ENCODE assay signal across 10 mouse cellular contexts in the genomic region with DNA sequence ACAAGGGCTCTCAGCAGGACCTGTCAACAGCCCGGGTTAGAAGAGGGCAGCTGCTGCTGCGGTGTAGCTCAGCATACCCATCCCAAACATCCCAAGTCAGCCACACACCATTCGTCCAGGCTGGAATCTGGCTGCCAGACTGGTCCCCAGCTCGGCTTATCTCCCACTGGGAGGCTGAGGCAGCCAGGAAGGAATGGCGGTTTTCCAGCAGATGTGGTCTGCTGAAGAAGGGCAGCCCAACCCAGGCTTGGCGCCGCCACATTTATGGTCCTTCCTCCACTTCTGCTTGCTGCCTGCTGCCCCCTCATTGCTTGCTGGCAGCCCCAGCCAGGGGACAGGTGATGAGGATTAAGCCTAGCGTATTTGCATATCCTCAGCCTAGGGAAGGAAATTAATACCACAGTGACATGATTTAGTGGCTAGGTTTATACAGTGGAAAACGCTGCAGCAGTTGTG.
A peak's percentile ranks its signal among the peaks of the same experiment; 100 is the strongest.
DNase-seq lines count a peak whose midpoint lies in the region; ATAC-seq lines count a peak whose summit lies in the region.
"Had no signal": no experiment of that assay in that cellular context is flagged by ENCODE, and none has a peak within 500 bp of the region (broad histone marks: within the 10 kb centered on the region; RNA-seq: fewer than 3 reads in every experiment).

No protein-coding gene starts in this region.

- WGBS in forebrain, embryonic 10.5 days = 33% methylated on average over 9 of the region's 9 CpGs
- 28% methylated on average over 9 of the region's 9 CpGs for WGBS in forebrain, embryonic 13.5 days
- 7% methylated on average over 9 of the region's 9 CpGs for WGBS in limb, embryonic 13.5 days

- H3K36me3 ChIP-seq in forebrain, embryonic 10.5 days (replicated peaks) = no peaks in the 10 kb centered on the region
- no peaks in the 10 kb centered on the region for H3K36me3 ChIP-seq in forebrain, embryonic 13.5 days (ENCODE audit: poor library complexity, severe bottlenecking)
- H3K36me3 ChIP-seq in limb, embryonic 13.5 days = no peaks in the 10 kb centered on the region
- H3K36me3 ChIP-seq: stomach, embryonic 15.5 days had no signal

- H3K4me1 ChIP-seq in forebrain, embryonic 10.5 days = peaks cover 48% of the 10 kb centered on the region
- peaks cover 38% of the 10 kb centered on the region for H3K4me1 ChIP-seq in forebrain, embryonic 13.5 days
- H3K4me1 ChIP-seq in limb, embryonic 13.5 days = peaks cover 84% of the 10 kb centered on the region
- H3K4me1 ChIP-seq: stomach, embryonic 15.5 days had no signal

- no peaks in the 10 kb centered on the region for H3K9me3 ChIP-seq in forebrain, embryonic 10.5 days
- H3K9me3 ChIP-seq in forebrain, embryonic 13.5 days (replicated peaks) = no peaks in the 10 kb centered on the region
- H3K9me3 ChIP-seq in limb, embryonic 13.5 days = no peaks in the 10 kb centered on the region
- H3K9me3 ChIP-seq: stomach, embryonic 15.5 days had no signal

- no peak for DNase-seq in forebrain, embryonic 10.5 days (ENCODE audit: extremely low spot score, low spot score)
- DNase-seq in urinary bladder, postnatal 14 days (ENCODE audit: low spot score) = peak; percentile 24
- DNase-seq in urinary bladder, postnatal 10 days (ENCODE audit: low spot score) = no peak
- DNase-seq in yolk sac, embryonic 10.5 days (ENCODE audit: low spot score) = peak; percentile 26
- DNase-seq in urinary bladder, adult 18-20 months (ENCODE audit: low spot score in 2 of 2) = no peak
- no peak for DNase-seq in urinary bladder, postnatal 36 days (ENCODE audit: low spot score in 2 of 2)
- DNase-seq: lung, adult 18-20 months had no signal

- H3K4me2 ChIP-seq in forebrain, embryonic 13.5 days = no peak overlapping the region
- peak overlapping the region; percentile 35 for H3K4me2 ChIP-seq in limb, embryonic 13.5 days (replicated peaks)
- H3K4me2 ChIP-seq: stomach, embryonic 15.5 days had no signal

- no peak overlapping the region for H3K9ac ChIP-seq in forebrain, embryonic 13.5 days
- H3K9ac ChIP-seq in limb, embryonic 13.5 days = no peak overlapping the region
- H3K9ac ChIP-seq: stomach, embryonic 15.5 days had no signal

- peaks cover 73% of the 10 kb centered on the region for H3K27me3 ChIP-seq in forebrain, embryonic 10.5 days (ENCODE audit: poor library complexity, severe bottlenecking)
- peaks cover 80% of the 10 kb centered on the region for H3K27me3 ChIP-seq in forebrain, embryonic 13.5 days
- 0 out of 2 replicates have a peak, but pooled peaks cover 2% of the 10 kb centered on the region for H3K27me3 ChIP-seq in limb, embryonic 13.5 days

- H3K27ac ChIP-seq in forebrain, embryonic 10.5 days = peak overlapping the region; percentile 40; the same call in 1 of the 2 replicates
- no peak overlapping the region for H3K27ac ChIP-seq in forebrain, embryonic 13.5 days
- peak overlapping the region; percentile 67 for H3K27ac ChIP-seq in limb, embryonic 13.5 days
- H3K27ac ChIP-seq: stomach, embryonic 15.5 days had no signal

- H3K4me3 ChIP-seq in forebrain, embryonic 10.5 days = no peak overlapping the region
- no peak overlapping the region for H3K4me3 ChIP-seq in forebrain, embryonic 13.5 days
- no peak overlapping the region for H3K4me3 ChIP-seq in limb, embryonic 13.5 days
- H3K4me3 ChIP-seq: stomach, embryonic 15.5 days had no signal

- no peak for ATAC-seq in forebrain, embryonic 13.5 days
- ATAC-seq in limb, embryonic 13.5 days (ENCODE audit: low FRiP score, low read depth) = peak; percentile 44

Comparison
In these comparisons a context has a peak if more than half of its experiments do, and no peak if none do; other contexts are left out.
1. DNase-seq: peak in urinary bladder, postnatal 14 days (single experiment) and yolk sac, embryonic 10.5 days (single experiment); none in forebrain, embryonic 10.5 days (single experiment), urinary bladder, postnatal 10 days (single experiment), urinary bladder, adult 18-20 months (0 of 2) and urinary bladder, postnatal 36 days (0 of 2).